8 mouse cellular contexts compared by ENCODE assay signal in genomic region chr10:127677591-127678336, GRCm38 (mm10). TPM values are rescaled to one million over a fixed set of nuclear protein-coding genes. Genes with fewer than 3 reads are reported as not detected.
DNase-seq lines count a peak whose midpoint lies in the region; ATAC-seq lines count a peak whose summit lies in the region.

No protein-coding gene starts in this region.

- H3K27me3 ChIP-seq in forebrain, embryonic 16.5 days (replicated peaks; ENCODE audit: control insufficient read depth, insufficient read depth, low read length), result no peaks in the 10 kb centered on the region
- H3K27me3 ChIP-seq in intestine, embryonic 14.5 days (replicated peaks; ENCODE audit: control insufficient read depth, insufficient read depth, low read length), result no peaks in the 10 kb centered on the region
- H3K27me3 ChIP-seq in midbrain, embryonic 16.5 days (ENCODE audit: control insufficient read depth, insufficient read depth, low read depth, low read length), result no peaks in the 10 kb centered on the region

- no peaks in the 10 kb centered on the region for H3K9me3 ChIP-seq in forebrain, embryonic 16.5 days (ENCODE audit: control insufficient read depth, low read length)
- H3K9me3 ChIP-seq in intestine, embryonic 14.5 days (ENCODE audit: control insufficient read depth, low read length), result no peaks in the 10 kb centered on the region
- H3K9me3 ChIP-seq in midbrain, embryonic 16.5 days (replicated peaks; ENCODE audit: control insufficient read depth, low read length, poor library complexity, severe bottlenecking), result no peaks in the 10 kb centered on the region

- H3K9ac ChIP-seq in forebrain, embryonic 16.5 days (replicated peaks; ENCODE audit: low read depth, low read length), result peak overlapping the region; percentile 76
- peak overlapping the region; percentile 60 for H3K9ac ChIP-seq in intestine, embryonic 14.5 days (ENCODE audit: low read length)
- peak overlapping the region; percentile 79 for H3K9ac ChIP-seq in midbrain, embryonic 16.5 days (ENCODE audit: low read depth, low read length)

- peak overlapping the region; percentile 91 for H3K4me2 ChIP-seq in forebrain, embryonic 16.5 days (ENCODE audit: low read length)
- peak overlapping the region; percentile 84 for H3K4me2 ChIP-seq in intestine, embryonic 14.5 days (ENCODE audit: low read length)
- H3K4me2 ChIP-seq in midbrain, embryonic 16.5 days (ENCODE audit: low read length), result peak overlapping the region; percentile 99

- 10% methylated on average over 14 of the region's 14 CpGs for WGBS in forebrain, embryonic 16.5 days
- 9% methylated on average over 14 of the region's 14 CpGs for WGBS in intestine, embryonic 14.5 days
- WGBS in midbrain, embryonic 16.5 days, result 13% methylated on average over 14 of the region's 14 CpGs

- H3K27ac ChIP-seq in forebrain, embryonic 16.5 days (ENCODE audit: low read length), result no peak overlapping the region
- 0 out of 2 replicates have a peak overlapping the region, but pooled peaks have one; percentile 62 for H3K27ac ChIP-seq in intestine, embryonic 14.5 days (ENCODE audit: low read depth)
- H3K27ac ChIP-seq in midbrain, embryonic 16.5 days (ENCODE audit: low read length), result no peak overlapping the region

- no peaks in the 10 kb centered on the region for H3K36me3 ChIP-seq in forebrain, embryonic 16.5 days (ENCODE audit: control insufficient read depth, insufficient read depth)
- H3K36me3 ChIP-seq in intestine, embryonic 14.5 days (ENCODE audit: control insufficient read depth, insufficient read depth, low read length), result no peaks in the 10 kb centered on the region
- no peaks in the 10 kb centered on the region for H3K36me3 ChIP-seq in midbrain, embryonic 16.5 days (ENCODE audit: control insufficient read depth, insufficient read depth, low read length)

- DNase-seq in left cerebral cortex, adult 18-20 months (ENCODE audit: low spot score in 2 of 2), result peak; percentile 54 to 63
- DNase-seq in left cerebral cortex, adult 11 months (ENCODE audit: low spot score), result no peak
- DNase-seq in cerebellum, adult 18-20 months, result peak; percentile 57 to 71
- peak; percentile 74 for DNase-seq in intestine, embryonic 14.5 days (ENCODE audit: low spot score)
- peak; percentile 75 for DNase-seq in liver
- DNase-seq in testis, postnatal 10 days (ENCODE audit: low spot score), result peak; percentile 76

- peak overlapping the region; percentile 84 for H3K4me3 ChIP-seq in forebrain, embryonic 16.5 days (replicated peaks; ENCODE audit: low read length)
- H3K4me3 ChIP-seq in intestine, embryonic 14.5 days (ENCODE audit: low read depth, low read length), result peak overlapping the region; percentile 59
- peak overlapping the region; percentile 84 for H3K4me3 ChIP-seq in midbrain, embryonic 16.5 days (ENCODE audit: low read depth, low read length)

- peaks cover 17% of the 10 kb centered on the region for H3K4me1 ChIP-seq in forebrain, embryonic 16.5 days (replicated peaks; ENCODE audit: control insufficient read depth, insufficient read depth, low read length)
- H3K4me1 ChIP-seq in intestine, embryonic 14.5 days (replicated peaks; ENCODE audit: control insufficient read depth, insufficient read depth, low read length), result 0 out of 2 replicates have a peak, but pooled peaks cover 3% of the 10 kb centered on the region
- peaks cover 12% of the 10 kb centered on the region for H3K4me1 ChIP-seq in midbrain, embryonic 16.5 days (ENCODE audit: control insufficient read depth, insufficient read depth, low read length)

- ATAC-seq in forebrain, embryonic 16.5 days, result no peak
- no peak for ATAC-seq in intestine, embryonic 14.5 days (replicated peaks; ENCODE audit: low FRiP score, low TSS enrichment, low read depth)
- peak; percentile 18; the same call in 1 of the 2 replicates for ATAC-seq in midbrain, embryonic 16.5 days

RNA-seq across cellular contexts. Expression of gene Nab2, which starts 9.4 kb away (rescaled TPM):
- total RNA-seq in left cerebral cortex, adult 18-20 months (2021), result 10 to 100 TPM; 58.2 to 71.7 TPM
- 3.9 and 4.5 TPM in 2 replicates for polyA plus RNA-seq in forebrain, embryonic 16.5 days (2015; fragmentation: Nextera tagmentation; extraction: Ambion mirVana)
- polyA plus RNA-seq in intestine, embryonic 14.5 days (2014; fragmentation: Nextera tagmentation; extraction: Ambion mirVana), result 7.4 and 7.5 TPM in 2 replicates
- 1.6 and 2.1 TPM in 2 replicates for polyA plus RNA-seq in midbrain, embryonic 16.5 days (2015; fragmentation: Nextera tagmentation; extraction: Ambion mirVana)

RNA-seq across cellular contexts. Expression of gene Nemp1, which starts 11.1 kb away (rescaled TPM):
- total RNA-seq in left cerebral cortex, adult 18-20 months (2021), result 1 to 10 TPM; 4.6 to 5.1 TPM
- 5.7 and 7.0 TPM in 2 replicates for polyA plus RNA-seq in forebrain, embryonic 16.5 days (2015; fragmentation: Nextera tagmentation; extraction: Ambion mirVana)
- 8.8 and 8.9 TPM in 2 replicates for polyA plus RNA-seq in intestine, embryonic 14.5 days (2014; fragmentation: Nextera tagmentation; extraction: Ambion mirVana)
- 3.2 TPM in 2 replicates for polyA plus RNA-seq in midbrain, embryonic 16.5 days (2015; fragmentation: Nextera tagmentation; extraction: Ambion mirVana)

RNA-seq across cellular contexts. Expression of gene Myo1a, which starts 27.2 kb away (rescaled TPM):
- under 1 TPM; 0.77 to 0.88 TPM for total RNA-seq in left cerebral cortex, adult 18-20 months (2021)
- 1.1 and 1.3 TPM in 2 replicates for polyA plus RNA-seq in forebrain, embryonic 16.5 days (2015; fragmentation: Nextera tagmentation; extraction: Ambion mirVana)
- 11.5 and 15.3 TPM in 2 replicates for polyA plus RNA-seq in intestine, embryonic 14.5 days (2014; fragmentation: Nextera tagmentation; extraction: Ambion mirVana)
- 0.60 and 0.93 TPM in 2 replicates for polyA plus RNA-seq in midbrain, embryonic 16.5 days (2015; fragmentation: Nextera tagmentation; extraction: Ambion mirVana)

RNA-seq across cellular contexts. Expression of gene Stat6, which starts 35.0 kb away (rescaled TPM):
- total RNA-seq in left cerebral cortex, adult 18-20 months (2021), result 10 to 100 TPM; 15.9 to 17.8 TPM
- polyA plus RNA-seq in forebrain, embryonic 16.5 days (2015; fragmentation: Nextera tagmentation; extraction: Ambion mirVana), result 4.3 and 5.1 TPM in 2 replicates
- 28.5 and 29.4 TPM in 2 replicates for polyA plus RNA-seq in intestine, embryonic 14.5 days (2014; fragmentation: Nextera tagmentation; extraction: Ambion mirVana)
- polyA plus RNA-seq in midbrain, embryonic 16.5 days (2015; fragmentation: Nextera tagmentation; extraction: Ambion mirVana), result 4.4 and 5.4 TPM in 2 replicates

RNA-seq across cellular contexts. Expression of gene Tac2, which starts 46.5 kb away (rescaled TPM):
- total RNA-seq in left cerebral cortex, adult 18-20 months (2021), result 10 to 100 TPM; 16.4 to 17.1 TPM
- polyA plus RNA-seq in forebrain, embryonic 16.5 days (2015; fragmentation: Nextera tagmentation; extraction: Ambion mirVana), result 6.2 and 7.6 TPM in 2 replicates
- polyA plus RNA-seq in intestine, embryonic 14.5 days (2014; fragmentation: Nextera tagmentation; extraction: Ambion mirVana), result 5.3 and 8.3 TPM in 2 replicates
- 0.34 and 1.2 TPM in 2 replicates for polyA plus RNA-seq in midbrain, embryonic 16.5 days (2015; fragmentation: Nextera tagmentation; extraction: Ambion mirVana)
